Mouse (Mus musculus) thymus, adult 18-20 months (tissue): ENCODE results near the gene Atp8a1.

Experiments
- DNase-seq, 2 experiments: peaks; one replicate each; pipeline ENCODE4 v3.0.0; 2022; ENCODE audit warnings: mixed read lengths in 2 of 2

Atp8a1 gene

GRCm38 (mm10) chr5:67758126-67758525, 89.1 kb downstream of the Atp8a1 start:
- DNase-seq = no peak

- no peak for DNase-seq
These were observed 91.1 kb downstream of the Atp8a1 start for GRCm38 (mm10) chr5:67756138-67756537.

GRCm38 (mm10) chr5:67753057-67753456, 94.2 kb downstream of the Atp8a1 start:
- DNase-seq = no peak

- no peak for DNase-seq
These were observed 94.6 kb downstream of the Atp8a1 start for GRCm38 (mm10) chr5:67752629-67753028.

GRCm38 (mm10) chr5:67752007-67752406, 95.2 kb downstream of the Atp8a1 start:
- DNase-seq = no peak

- DNase-seq = no peak
These were observed 108.0 kb downstream of the Atp8a1 start for GRCm38 (mm10) chr5:67739261-67739660.

GRCm38 (mm10) chr5:67738133-67738532, 109.1 kb downstream of the Atp8a1 start:
- DNase-seq = no peak

- no peak for DNase-seq
These were observed 111.5 kb downstream of the Atp8a1 start for GRCm38 (mm10) chr5:67735771-67736170.

- no peak for DNase-seq
These were observed 113.5 kb downstream of the Atp8a1 start for GRCm38 (mm10) chr5:67733551-67734258.

GRCm38 (mm10) chr5:67733150-67733549, 114.1 kb downstream of the Atp8a1 start:
- DNase-seq = no peak

- DNase-seq = no peak
These were observed 119.5 kb downstream of the Atp8a1 start for GRCm38 (mm10) chr5:67727755-67728154.

GRCm38 (mm10) chr5:67726810-67727209, 120.4 kb downstream of the Atp8a1 start:
- DNase-seq = no peak

- DNase-seq = no peak
These were observed 145.6 kb downstream of the Atp8a1 start for GRCm38 (mm10) chr5:67701641-67702040.

GRCm38 (mm10) chr5:67699418-67699817, 147.8 kb downstream of the Atp8a1 start:
- DNase-seq = no peak

- DNase-seq = no peak
These were observed 149.1 kb downstream of the Atp8a1 start for GRCm38 (mm10) chr5:67698176-67698575.

- DNase-seq = no peak
These were observed 150.3 kb downstream of the Atp8a1 start for GRCm38 (mm10) chr5:67696741-67697596.

GRCm38 (mm10) chr5:67695055-67695710, 152.1 kb downstream of the Atp8a1 start:
- DNase-seq = no peak

GRCm38 (mm10) chr5:67690336-67690735, 156.9 kb downstream of the Atp8a1 start:
- DNase-seq = no peak

GRCm38 (mm10) chr5:67688001-67688400, 159.2 kb downstream of the Atp8a1 start:
- no peak for DNase-seq

- no peak for DNase-seq
These were observed 161.3 kb downstream of the Atp8a1 start for GRCm38 (mm10) chr5:67685906-67686305.

GRCm38 (mm10) chr5:67685461-67685860, 161.8 kb downstream of the Atp8a1 start:
- no peak for DNase-seq

GRCm38 (mm10) chr5:67678819-67679218, 168.4 kb downstream of the Atp8a1 start:
- DNase-seq = no peak

- no peak for DNase-seq
These were observed 174.2 kb downstream of the Atp8a1 start for GRCm38 (mm10) chr5:67673008-67673407.

GRCm38 (mm10) chr5:67670158-67670557, 177.1 kb downstream of the Atp8a1 start:
- DNase-seq = no peak
